Mouse (Mus musculus) splenic B cell, adult 2 months (primary cell): ENCODE data around the gene Pex16.

Source experiments
- DNase-seq: peaks from one replicate; pipeline ENCODE4 v3.0.0-alpha.2; 2011; ENCODE audit warnings: low read depth, low spot score
- H3K27me3 ChIP-seq: 2 replicates; pipeline ENCODE4 v1.6.1; 2012; ENCODE audit warnings: mild to moderate bottlenecking, low read length, moderate library complexity, mixed read lengths; ENCODE audit not compliant: control insufficient read depth, poor library complexity, insufficient read depth, severe bottlenecking
- H3K36me3 ChIP-seq: 2 replicates; pipeline ENCODE4 v1.6.1; 2012; ENCODE audit warnings: mild to moderate bottlenecking, low read length, moderate library complexity, mixed read lengths; ENCODE audit not compliant: control insufficient read depth, poor library complexity, insufficient read depth, severe bottlenecking

Gene Pex16

DNA sequence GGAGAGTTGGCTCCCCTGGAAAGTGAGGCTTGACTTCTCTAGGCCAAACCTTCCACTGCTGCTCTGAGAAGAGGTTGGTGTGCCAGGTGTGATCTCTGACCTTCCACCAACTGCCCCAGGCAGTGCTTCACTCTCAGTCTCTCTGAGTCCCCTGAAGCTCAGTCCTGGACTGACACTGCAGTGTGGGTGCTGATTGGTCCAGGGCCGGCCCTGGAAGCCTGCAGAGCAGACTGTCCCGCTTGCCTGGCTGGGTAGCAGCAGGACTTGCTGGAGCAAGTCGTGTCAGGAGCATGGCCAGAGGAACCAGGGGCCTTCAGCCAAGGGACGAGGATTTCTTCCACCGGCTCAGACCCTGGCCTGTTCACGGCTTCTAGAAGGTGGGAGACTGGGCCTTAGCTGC is 30.3 kb downstream of the Pex16 start:
- H3K27me3 ChIP-seq, result no peaks in the 10 kb centered on the region
- DNase-seq, result no peak
- H3K36me3 ChIP-seq, result peaks cover 4% of the 10 kb centered on the region

DNA sequence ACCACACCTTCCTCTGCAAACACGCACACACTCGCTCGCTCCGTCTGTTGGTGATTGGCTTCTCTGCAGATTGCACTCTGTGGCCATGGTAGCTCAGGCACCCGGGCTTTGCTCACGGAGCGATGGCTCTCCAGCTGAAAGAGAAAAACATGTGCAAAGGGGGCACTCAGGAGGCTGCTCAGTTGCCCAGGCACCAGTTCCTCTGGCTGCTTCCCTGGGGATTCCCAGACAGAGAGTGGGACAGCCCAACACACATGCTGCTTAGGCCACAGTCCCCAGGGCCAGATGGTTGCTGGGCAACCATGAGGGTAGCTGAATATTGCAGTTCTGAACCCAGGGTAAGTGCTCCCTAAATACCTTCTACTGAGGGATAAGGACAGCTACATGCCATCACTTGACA is 31.2 kb downstream of the Pex16 start:
- Histone ChIP-seq H3K27me3 (no peaks in the 10 kb centered on the region), H3K36me3 (peaks cover 4% of the 10 kb centered on the region)
- DNase-seq, result no peak

DNA sequence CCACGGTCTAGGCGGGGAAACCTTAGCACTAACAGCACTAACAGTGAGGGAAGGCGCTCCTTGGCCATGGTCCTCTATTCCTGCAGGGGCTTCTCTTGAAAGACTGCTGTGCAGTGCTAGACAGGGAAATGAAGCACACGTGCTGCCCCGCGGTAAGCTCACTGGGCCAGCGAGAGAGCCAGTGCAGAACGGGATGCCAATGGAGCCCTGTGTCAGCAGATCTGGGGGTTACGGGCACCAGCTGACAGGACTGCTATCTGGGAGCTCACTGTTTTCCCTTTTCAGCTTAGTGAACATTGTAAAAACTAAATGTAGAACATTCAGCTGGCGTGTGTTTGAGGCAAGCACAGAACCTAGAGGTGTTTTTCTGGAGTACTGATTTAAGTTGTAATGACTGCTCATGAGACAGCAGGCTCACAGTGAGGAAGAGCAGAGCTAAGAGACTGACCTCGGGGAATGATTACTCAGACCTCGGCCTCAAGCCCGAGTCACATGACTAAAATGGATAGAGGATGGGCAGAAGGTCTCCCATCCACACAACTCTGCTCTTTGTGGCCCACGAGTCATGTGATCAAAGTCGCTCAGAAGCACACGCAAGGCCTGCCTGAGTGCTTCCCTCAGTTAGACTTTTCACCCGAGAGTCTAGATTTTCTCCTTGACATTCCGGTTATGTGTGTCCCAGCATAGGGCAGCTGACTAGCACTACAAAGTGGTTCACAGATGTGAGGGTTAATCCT is 34.0 kb downstream of the Pex16 start:
- Histone ChIP-seq H3K36me3 (peaks cover 10% of the 10 kb centered on the region), H3K27me3 (no peaks in the 10 kb centered on the region)
- DNase-seq, result no peak

DNA sequence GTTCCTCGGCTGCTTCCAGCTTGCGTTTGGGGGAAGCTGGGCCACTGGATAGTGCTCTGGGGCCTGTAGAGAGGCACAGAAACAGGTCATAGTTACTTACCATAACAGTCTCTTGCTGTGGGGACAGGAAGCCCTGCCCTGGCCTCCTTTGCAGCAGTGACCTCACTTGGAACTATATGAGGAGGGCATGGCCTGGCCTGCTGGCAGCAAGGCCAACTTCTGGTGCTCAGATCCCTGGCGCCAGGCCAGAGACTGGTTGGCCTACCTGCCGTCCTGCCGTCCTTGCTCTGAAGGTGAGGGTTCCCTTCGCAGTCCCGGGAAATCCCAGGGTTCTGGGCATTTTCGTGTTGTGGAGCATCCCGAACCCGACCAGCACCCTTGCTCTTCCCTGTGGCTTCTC is 37.2 kb downstream of the Pex16 start:
- no peaks in the 10 kb centered on the region for H3K27me3 ChIP-seq
- H3K36me3 ChIP-seq, result peaks cover 9% of the 10 kb centered on the region
- no peak for DNase-seq

DNA sequence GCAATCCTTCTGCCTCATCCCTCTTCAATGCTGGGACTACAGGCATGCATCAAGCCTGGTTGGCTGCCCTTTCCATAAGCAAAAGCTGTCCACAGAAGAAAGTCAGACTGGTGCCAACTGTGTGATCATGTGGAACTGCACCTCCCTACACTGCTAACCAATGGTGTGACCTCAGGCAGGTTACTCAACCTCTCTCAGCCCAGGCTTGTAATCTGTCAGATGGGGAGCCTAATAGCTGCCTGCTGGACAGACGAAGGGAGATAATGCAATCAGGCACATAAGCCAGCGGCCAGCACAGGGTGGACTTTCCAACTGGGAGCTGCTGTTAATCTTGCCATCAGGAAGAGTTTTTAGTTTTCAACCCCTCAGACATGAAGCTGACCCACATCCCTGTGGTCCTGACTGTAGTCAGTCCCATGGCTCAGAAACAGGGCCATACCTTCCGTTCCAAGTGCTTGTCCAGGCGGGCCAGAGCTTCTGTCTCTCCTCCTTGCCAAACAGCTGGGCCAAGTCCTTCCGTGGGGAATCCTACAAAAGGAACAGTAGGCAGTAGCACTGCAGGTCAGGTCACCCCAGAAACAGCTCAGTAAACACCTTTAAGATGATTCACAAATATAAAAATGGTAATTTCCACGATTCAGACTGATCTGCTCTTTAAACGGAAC is 47.4 kb downstream of the Pex16 start:
- Histone ChIP-seq H3K27me3 (no peaks in the 10 kb centered on the region), H3K36me3 (no peaks in the 10 kb centered on the region; the same call in 1 of the 2 replicates)
- DNase-seq, result no peak

DNA sequence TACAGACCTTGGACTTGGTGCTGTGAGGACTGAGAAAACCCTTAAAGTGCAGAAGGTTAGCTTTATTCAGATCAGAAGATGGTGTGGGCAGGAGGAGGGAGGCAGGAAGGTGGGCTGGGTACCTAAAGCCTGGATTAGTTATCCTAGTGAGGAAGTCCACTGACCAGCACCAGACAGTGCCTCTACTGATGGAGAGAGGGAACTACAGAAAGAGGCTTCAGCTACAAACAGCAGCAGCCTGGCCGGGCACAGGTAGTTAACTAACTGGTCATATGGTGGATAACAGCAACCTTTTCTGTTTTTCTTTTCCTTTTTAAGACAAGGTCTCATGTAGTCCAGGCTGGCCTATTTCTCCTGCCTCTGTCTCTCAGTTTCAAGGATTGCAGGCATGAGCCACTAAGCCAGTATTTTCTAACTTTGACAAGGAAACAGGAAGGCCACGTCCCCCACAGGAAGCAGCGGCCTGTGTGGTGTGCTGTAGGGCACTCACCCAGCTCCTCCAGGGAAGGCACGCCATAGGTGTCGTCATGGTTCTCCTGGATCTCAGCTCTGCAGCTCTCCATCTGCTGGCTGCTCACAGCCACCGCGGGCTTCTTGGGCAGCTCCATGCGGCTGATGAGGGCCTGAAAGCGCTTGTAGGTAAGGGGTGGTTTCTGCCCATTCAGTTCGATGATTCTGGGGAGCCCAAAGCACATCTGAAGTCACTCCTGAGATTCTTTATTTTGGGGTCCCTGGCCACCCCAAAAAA is 48.1 kb downstream of the Pex16 start:
- no peaks in the 10 kb centered on the region for H3K27me3 ChIP-seq
- no peaks in the 10 kb centered on the region; the same call in 1 of the 2 replicates for H3K36me3 ChIP-seq
- peak; percentile 35 for DNase-seq

DNA sequence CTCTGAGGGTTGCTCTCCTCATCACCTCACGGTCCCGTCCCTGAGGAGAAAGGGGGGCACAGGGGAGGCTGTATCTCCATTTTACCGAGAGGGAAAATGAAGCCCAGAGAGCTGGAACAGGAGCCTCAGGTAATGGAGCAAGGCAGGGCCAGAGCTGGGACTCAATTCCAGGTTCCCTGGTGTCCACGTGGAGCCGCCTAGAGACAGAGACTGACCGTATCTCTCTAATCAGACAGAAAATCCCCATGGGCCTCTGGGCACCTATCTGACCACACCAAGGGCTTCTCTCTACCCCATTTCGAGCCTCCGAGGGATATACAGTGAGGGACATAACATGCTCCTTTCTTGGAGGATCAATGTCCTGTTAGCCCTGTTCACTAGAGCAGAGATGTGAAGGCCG is 48.7 kb downstream of the Pex16 start:
- no peaks in the 10 kb centered on the region for H3K27me3 ChIP-seq
- DNase-seq, result no peak

DNA sequence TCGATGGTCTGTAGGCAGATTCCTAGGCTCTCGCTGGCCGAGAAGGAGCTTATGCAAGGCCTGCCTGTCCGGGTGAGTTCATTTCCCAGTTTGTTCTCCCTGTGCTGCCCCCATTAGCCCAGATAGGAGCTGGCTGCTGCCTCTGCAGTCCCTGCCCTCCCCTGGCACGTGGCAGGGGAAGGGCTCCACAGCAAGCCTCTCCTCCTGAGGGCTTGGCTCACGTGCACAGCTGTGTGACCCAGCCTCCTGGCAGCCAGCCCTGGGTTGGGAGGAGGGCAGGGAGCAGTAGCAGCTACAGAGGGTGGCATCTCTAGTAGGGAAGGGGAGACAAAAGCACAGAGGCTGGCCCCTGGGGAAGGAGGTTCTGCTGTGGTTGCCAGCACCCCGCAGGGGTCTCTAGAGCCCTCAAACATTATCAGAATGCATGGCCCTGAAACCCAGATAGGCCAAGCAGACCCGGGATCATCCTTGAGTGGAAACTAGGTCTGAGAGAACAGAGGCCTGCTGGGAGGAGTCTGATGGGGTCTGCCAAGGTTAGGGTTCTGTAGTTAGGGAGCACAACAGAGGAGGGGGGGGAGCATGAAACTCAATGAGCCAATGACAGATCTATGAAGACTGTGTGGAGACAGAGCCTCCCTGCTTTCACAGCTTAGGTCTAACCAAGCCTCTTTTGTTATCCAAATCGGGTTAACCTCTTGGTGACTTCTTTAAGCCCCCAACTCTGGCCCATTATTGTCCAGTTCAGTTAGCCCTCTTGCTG is 49.4 kb downstream of the Pex16 start:
- DNase-seq, result no peak
- Histone ChIP-seq H3K36me3 (no peaks in the 10 kb centered on the region; the same call in 1 of the 2 replicates), H3K27me3 (no peaks in the 10 kb centered on the region)

More for the DNA sequence above, 48.7 kb downstream of the Pex16 start:
- no peaks in the 10 kb centered on the region; the same call in 1 of the 2 replicates for H3K36me3 ChIP-seq

DNA sequence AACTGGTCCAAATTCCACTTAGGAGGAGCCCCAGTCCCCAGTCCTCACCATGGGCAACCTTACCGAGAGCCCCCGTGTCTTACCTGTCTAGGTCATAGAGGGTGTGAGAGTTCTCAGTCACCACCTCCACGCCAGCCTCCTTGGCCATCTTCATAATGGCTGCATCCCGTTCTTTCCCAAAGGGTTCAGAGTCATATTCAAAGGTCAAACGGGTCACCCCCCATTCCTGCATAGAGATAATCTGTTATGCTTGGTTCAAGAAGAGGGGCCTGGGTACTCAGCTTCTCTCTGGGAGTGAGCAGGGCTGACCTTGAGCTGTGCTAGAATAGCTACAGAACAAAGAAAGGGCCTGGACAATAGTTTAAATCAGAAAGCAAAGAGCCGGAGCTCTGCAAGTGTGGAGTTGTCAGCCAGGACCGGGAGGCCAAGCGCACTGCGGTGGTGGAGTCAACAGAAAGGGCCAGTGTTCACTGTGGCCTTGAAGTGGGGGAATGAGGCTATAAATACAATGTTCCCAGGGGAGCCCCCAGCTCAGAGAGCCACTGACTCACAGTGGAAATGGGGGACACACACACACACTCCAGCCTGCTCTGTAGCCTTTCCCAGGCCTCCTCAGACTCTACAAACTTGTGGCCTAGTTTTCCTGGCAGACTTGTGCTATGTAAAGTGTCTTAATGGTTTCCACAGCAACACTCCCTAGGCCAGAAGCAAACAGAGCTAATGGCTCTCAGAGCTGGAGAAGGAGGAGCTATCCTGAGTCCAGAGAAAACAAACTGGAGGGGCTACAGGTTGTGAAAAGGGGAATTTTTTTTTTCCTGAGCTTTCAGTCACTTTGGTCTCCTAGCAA is 50.2 kb downstream of the Pex16 start:
- no peak for DNase-seq
- Histone ChIP-seq H3K27me3 (no peaks in the 10 kb centered on the region), H3K36me3 (no peaks in the 10 kb centered on the region; the same call in 1 of the 2 replicates)

DNA sequence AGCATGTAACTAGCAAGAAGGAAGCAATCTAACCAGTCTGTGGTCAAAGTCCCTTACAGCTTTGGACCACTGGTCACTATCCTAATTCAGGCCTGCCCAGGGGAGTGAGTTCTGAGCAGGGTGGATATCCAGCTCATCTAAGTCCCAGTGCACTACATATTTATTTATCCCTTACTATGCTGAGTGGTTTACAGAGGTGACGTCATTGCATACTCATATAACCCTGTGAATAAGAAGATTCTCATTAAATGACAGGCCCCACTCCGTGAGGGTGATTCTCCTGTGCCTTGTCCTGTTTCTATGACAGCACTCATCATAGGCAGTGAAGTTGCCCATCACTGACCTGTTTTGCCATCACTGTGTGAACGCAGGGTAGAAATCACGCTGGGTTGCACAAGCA is 50.9 kb downstream of the Pex16 start:
- Histone ChIP-seq H3K36me3 (no peaks in the 10 kb centered on the region; the same call in 1 of the 2 replicates), H3K27me3 (no peaks in the 10 kb centered on the region)
- no peak for DNase-seq

DNA sequence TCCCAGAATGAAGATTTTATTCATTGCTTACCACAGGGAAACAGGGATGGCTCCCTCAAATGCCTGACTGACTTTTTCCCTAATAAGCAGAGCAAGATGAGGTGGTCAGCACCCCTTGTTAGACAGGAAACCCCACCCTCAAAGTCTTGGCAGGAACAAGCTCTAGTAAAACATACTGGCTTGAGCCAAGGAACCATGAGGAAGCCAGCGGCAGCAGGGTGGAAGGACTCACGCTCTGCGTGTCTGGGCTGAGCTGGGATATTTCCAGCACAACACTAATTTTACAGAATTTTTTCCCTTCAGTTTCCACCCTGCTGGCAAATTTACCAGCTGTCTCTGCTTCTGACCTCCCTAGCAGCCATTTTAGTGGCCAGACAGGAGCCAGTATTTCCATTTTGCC is 52.0 kb downstream of the Pex16 start:
- H3K27me3 ChIP-seq, result no peaks in the 10 kb centered on the region
- no peak for DNase-seq
- no peaks in the 10 kb centered on the region; the same call in 1 of the 2 replicates for H3K36me3 ChIP-seq

DNA sequence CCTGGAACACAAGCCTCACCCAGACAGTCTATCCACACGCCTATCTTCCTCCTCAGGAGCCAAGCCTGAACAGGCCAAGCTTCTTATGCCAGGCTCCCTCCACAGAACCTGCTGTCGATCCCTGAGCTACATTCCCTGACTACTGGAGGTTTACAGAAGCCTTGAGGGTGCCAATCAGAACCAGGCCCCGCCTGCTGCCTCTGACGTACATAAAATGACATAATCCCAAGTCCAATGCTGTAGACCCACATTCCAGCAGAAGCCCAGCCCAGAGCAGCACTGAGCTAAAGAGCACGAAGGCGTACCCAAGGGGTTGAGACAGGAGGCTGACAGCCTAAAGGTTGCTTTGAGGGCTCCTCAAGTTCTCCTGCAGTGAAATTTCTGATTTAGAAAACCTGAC is 53.4 kb downstream of the Pex16 start:
- Histone ChIP-seq H3K27me3 (no peaks in the 10 kb centered on the region), H3K36me3 (no peaks in the 10 kb centered on the region)
- no peak for DNase-seq

DNA sequence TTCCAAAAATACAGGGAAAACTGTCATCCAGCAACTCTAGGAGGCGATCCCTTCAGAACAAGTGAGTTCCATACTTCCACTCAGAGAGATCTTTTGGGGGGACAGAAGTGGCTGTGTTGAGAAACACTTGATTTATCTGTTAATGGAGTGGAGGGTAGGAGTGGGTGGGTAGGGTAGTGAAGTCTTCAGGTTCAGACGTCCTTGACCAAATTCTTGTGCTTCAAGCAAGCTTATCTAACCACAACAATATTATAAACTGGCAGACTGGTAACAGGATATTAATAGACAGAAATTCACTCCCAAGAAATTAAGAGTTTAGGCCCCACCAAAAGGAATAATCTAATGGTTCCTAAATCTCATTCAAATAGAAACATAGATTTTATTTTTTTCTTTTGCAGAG is 55.6 kb downstream of the Pex16 start:
- Histone ChIP-seq H3K36me3 (no peaks in the 10 kb centered on the region), H3K27me3 (no peaks in the 10 kb centered on the region)
- DNase-seq, result no peak
